Mouse (Mus musculus) G1E (cell line): Measurements from ENCODE around the gene Casc3.

Experiments
- CTCF ChIP-seq: IDR thresholded peaks from 2 replicates; pipeline ENCODE4 v1.5.1; 2012; ENCODE audit warnings: low read depth, low read length, inconsistent platforms, mixed read lengths
- GATA1 ChIP-seq: IDR thresholded peaks from 2 replicates; pipeline ENCODE4 v1.6.1; 2012; ENCODE audit warnings: borderline replicate concordance, low read length, inconsistent platforms, mixed read lengths
- GATA2 ChIP-seq: IDR thresholded peaks from 2 replicates; pipeline ENCODE4 v1.6.1; 2012; ENCODE audit warnings: low read depth, low read length, inconsistent platforms, borderline replicate concordance
- POLR2AphosphoS5 ChIP-seq: IDR thresholded peaks from 2 replicates; pipeline ENCODE4 v1.6.1; 2012; ENCODE audit warnings: low read depth, low read length, inconsistent platforms; ENCODE audit not compliant: insufficient replicate concordance
- TAL1 ChIP-seq: conservative IDR thresholded peaks from 2 replicates; pipeline ENCODE4 v1.6.1; 2012; ENCODE audit warnings: low read depth, low read length, inconsistent platforms, mixed read lengths

- no peak for TF ChIP-seq TAL1
- no peak for TF ChIP-seq POLR2AphosphoS5
- TF ChIP-seq CTCF: no peak
- TF ChIP-seq GATA1: no peak
- no peak for TF ChIP-seq GATA2
Observed at GRCm38 (mm10) chr11:98763502-98763861, 41.2 kb upstream of the Casc3 start.
